Comparison of ENCODE assay signal across 9 mouse cellular contexts in genomic region chr6:119467785-119468059, GRCm38 (mm10). TPM values are rescaled to one million over a fixed set of nuclear protein-coding genes. Genes with fewer than 3 reads are reported as not detected.
DNase-seq lines count a peak whose midpoint lies in the region; ATAC-seq and TF ChIP-seq lines count a peak whose summit lies in the region.
"Had no signal": no experiment of that assay in that cellular context is flagged by ENCODE, and none has a peak within 500 bp of the region (broad histone marks: within the 10 kb centered on the region; RNA-seq: fewer than 3 reads in every experiment).

No protein-coding gene starts in this region.

- H3K4me2 ChIP-seq in heart, embryonic 12.5 days, result no peak overlapping the region
- H3K4me2 ChIP-seq in lung, postnatal 0 days (replicated peaks; ENCODE audit: low read depth, low read length), result no peak overlapping the region
- H3K4me2 ChIP-seq: liver, embryonic 13.5 days had no signal

- DNase-seq in heart, adult 8-10 months (ENCODE audit: low spot score), result no peak
- no peak for DNase-seq in lung, postnatal 0 days (ENCODE audit: low spot score)
- no peak for DNase-seq in lung, adult 2 months
- DNase-seq in splenic B cell, adult 2 months (ENCODE audit: low read depth, low spot score), result peak; percentile 25
- no peak for DNase-seq in adrenal gland, postnatal 4 days (ENCODE audit: low spot score in 2 of 2)
- no peak for DNase-seq in adrenal gland, postnatal 14 days
- DNase-seq: liver, embryonic 13.5 days had no signal

- H3K4me3 ChIP-seq in heart, embryonic 12.5 days, result no peak overlapping the region
- H3K4me3 ChIP-seq in lung, postnatal 0 days (ENCODE audit: low read depth, low read length), result no peak overlapping the region
- H3K4me3 ChIP-seq in lung, adult 2 months (replicated peaks; ENCODE audit: extremely low read depth, low read depth, low read length), result no peak overlapping the region
- H3K4me3 ChIP-seq in bone marrow macrophage, adult 2 months (ENCODE audit: insufficient read depth, low read length), result no peak overlapping the region
- H3K4me3 ChIP-seq: liver, embryonic 13.5 days had no signal

- peak overlapping the region; percentile 58; the same call in 1 of the 2 replicates for H3K9ac ChIP-seq in heart, embryonic 12.5 days
- H3K9ac ChIP-seq in lung, postnatal 0 days (replicated peaks; ENCODE audit: low read depth), result no peak overlapping the region
- H3K9ac ChIP-seq: liver, embryonic 13.5 days had no signal

- H3K27me3 ChIP-seq in heart, embryonic 12.5 days (replicated peaks), result no peaks in the 10 kb centered on the region
- H3K27me3 ChIP-seq in lung, postnatal 0 days (replicated peaks; ENCODE audit: insufficient read depth, low read length), result no peaks in the 10 kb centered on the region
- H3K27me3 ChIP-seq in splenic B cell, adult 2 months (ENCODE audit: control insufficient read depth, insufficient read depth, low read length, poor library complexity, severe bottlenecking), result no peaks in the 10 kb centered on the region

- H3K27ac ChIP-seq in heart, embryonic 12.5 days (ENCODE audit: poor library complexity, severe bottlenecking), result peak overlapping the region; percentile 88
- H3K27ac ChIP-seq in lung, postnatal 0 days (ENCODE audit: low read length), result no peak overlapping the region
- no peak overlapping the region for H3K27ac ChIP-seq in bone marrow macrophage, adult 2 months (ENCODE audit: insufficient read depth, low read depth, low read length)
- H3K27ac ChIP-seq: liver, embryonic 13.5 days had no signal

- 71% methylated on average over 2 of the region's 2 CpGs for WGBS in heart, embryonic 12.5 days
- 87% methylated on average over 2 of the region's 2 CpGs for WGBS in lung, postnatal 0 days
- 82% methylated on average over 2 of the region's 2 CpGs for WGBS in lung, adult 2 months

- peak; percentile 49 for TF ChIP-seq CTCF in lung, postnatal 0 days (IDR thresholded peaks at IDR 0.05)
- TF ChIP-seq CTCF in lung, adult 2 months (IDR thresholded peaks at IDR 0.05; ENCODE audit: insufficient read depth, low read length), result no peak
- TF ChIP-seq CTCF in bone marrow macrophage, adult 2 months (IDR thresholded peaks at IDR 0.05; ENCODE audit: low read depth, low read length), result peak; percentile 89

- TF ChIP-seq EP300 in lung, postnatal 0 days (IDR thresholded peaks at IDR 0.05), result no peak

- H3K4me1 ChIP-seq in heart, embryonic 12.5 days (replicated peaks), result peaks cover 17% of the 10 kb centered on the region
- no peaks in the 10 kb centered on the region for H3K4me1 ChIP-seq in lung, postnatal 0 days (ENCODE audit: insufficient read depth, low read depth, low read length)
- no peaks in the 10 kb centered on the region for H3K4me1 ChIP-seq in lung, adult 2 months (ENCODE audit: control insufficient read depth, insufficient read depth, low read length)
- peaks cover 22% of the 10 kb centered on the region for H3K4me1 ChIP-seq in bone marrow macrophage, adult 2 months (ENCODE audit: control insufficient read depth, insufficient read depth, low read length)

- ATAC-seq in heart, embryonic 12.5 days (ENCODE audit: insufficient number of reproducible peaks, low FRiP score), result no peak
- ATAC-seq in lung, postnatal 0 days, result no peak

- H3K9me3 ChIP-seq in heart, embryonic 12.5 days (replicated peaks), result no peaks in the 10 kb centered on the region
- no peaks in the 10 kb centered on the region for H3K9me3 ChIP-seq in lung, postnatal 0 days (ENCODE audit: low read length)
- H3K9me3 ChIP-seq: liver, embryonic 13.5 days had no signal

- no peak for TF ChIP-seq POLR2A in lung, adult 2 months (IDR thresholded peaks at IDR 0.05; ENCODE audit: borderline replicate concordance, extremely low read depth, low read depth, low read length)
- TF ChIP-seq POLR2A in bone marrow macrophage, adult 2 months (IDR thresholded peaks at IDR 0.05; ENCODE audit: borderline replicate concordance, low read depth, low read length), result no peak

- no peaks in the 10 kb centered on the region for H3K36me3 ChIP-seq in heart, embryonic 12.5 days
- H3K36me3 ChIP-seq in lung, postnatal 0 days (ENCODE audit: insufficient read depth, low read length), result no peaks in the 10 kb centered on the region
- no peaks in the 10 kb centered on the region for H3K36me3 ChIP-seq in splenic B cell, adult 2 months (ENCODE audit: control insufficient read depth, insufficient read depth, low read length, poor library complexity, severe bottlenecking)
- H3K36me3 ChIP-seq: liver, embryonic 13.5 days had no signal

RNA-seq across cellular contexts. Expression of gene Fbxl14, which starts 11.7 kb away (rescaled TPM):
- 4.0 and 4.1 TPM in 2 replicates for polyA plus RNA-seq in heart, embryonic 12.5 days (2016; fragmentation: Nextera tagmentation; extraction: Ambion mirVana)
- 10 to 100 TPM; 14.7 to 18.1 (median 16.2) TPM for total RNA-seq in heart, adult 8-10 months (2022)
- 3.9 and 4.5 TPM in 2 replicates for polyA plus RNA-seq in lung, postnatal 0 days (2015; fragmentation: Nextera tagmentation; extraction: Ambion mirVana)
- polyA plus RNA-seq in lung, adult 2 months (2012; rRNA removed), result 77.7 and 84.9 TPM in 2 replicates
- 30.7 and 34.3 TPM in 2 replicates for polyA plus RNA-seq in bone marrow macrophage, adult 2 months (2012; ENCODE audit: insufficient read depth, insufficient read length, missing spikeins)
- 10 to 100 TPM; 40.1 to 41.9 TPM for total RNA-seq in adrenal gland, postnatal 4 days (2021)
- 27.4 and 33.5 TPM in 2 replicates for total RNA-seq in adrenal gland, postnatal 14 days (2021)

RNA-seq across cellular contexts. Expression of gene Adipor2, which starts 50.2 kb away (rescaled TPM):
- 27.8 and 30.2 TPM in 2 replicates for polyA plus RNA-seq in heart, embryonic 12.5 days (2016; fragmentation: Nextera tagmentation; extraction: Ambion mirVana)
- total RNA-seq in heart, adult 8-10 months (2022), result 10 to 100 TPM; 53.7 to 69.1 (median 61.2) TPM
- 60.7 and 66.4 TPM in 2 replicates for polyA plus RNA-seq in lung, postnatal 0 days (2015; fragmentation: Nextera tagmentation; extraction: Ambion mirVana)
- polyA plus RNA-seq in lung, adult 2 months (2012; rRNA removed), result 63.6 and 81.0 TPM in 2 replicates
- 67.6 and 71.2 TPM in 2 replicates for polyA plus RNA-seq in bone marrow macrophage, adult 2 months (2012; ENCODE audit: insufficient read depth, insufficient read length, missing spikeins)
- total RNA-seq in adrenal gland, postnatal 4 days (2021), result 100 to 1,000 TPM; 141 to 151 TPM
- total RNA-seq in adrenal gland, postnatal 14 days (2021), result 158 and 194 TPM in 2 replicates
